In genomic region chr4:140812609-140813008, GRCm38 (mm10) we compare ENCODE assay signal across 11 mouse cellular contexts. TPM values are rescaled to one million over a fixed set of nuclear protein-coding genes. Genes with fewer than 3 reads are reported as not detected.
DNase-seq lines count a peak whose midpoint lies in the region; ATAC-seq lines count a peak whose summit lies in the region.
"Had no signal": no experiment of that assay in that cellular context is flagged by ENCODE, and none has a peak within 500 bp of the region (broad histone marks: within the 10 kb centered on the region; RNA-seq: fewer than 3 reads in every experiment).

No protein-coding gene starts in this region.

- WGBS in midbrain, embryonic 14.5 days: 30% methylated on average over 12 of the region's 14 CpGs
- WGBS in midbrain, embryonic 11.5 days: 40% methylated on average over 11 of the region's 14 CpGs
- WGBS in liver, embryonic 16.5 days (ENCODE audit: insufficient replicate concordance): 17% methylated on average over 14 of the region's 14 CpGs

- H3K36me3 ChIP-seq in midbrain, embryonic 14.5 days (ENCODE audit: control insufficient read depth, insufficient read depth, low read length): no peaks in the 10 kb centered on the region
- no peaks in the 10 kb centered on the region for H3K36me3 ChIP-seq in midbrain, embryonic 11.5 days (ENCODE audit: control insufficient read depth, insufficient read depth, low read length)
- H3K36me3 ChIP-seq in liver, embryonic 16.5 days (ENCODE audit: control insufficient read depth, insufficient read depth): no peaks in the 10 kb centered on the region

- no peak overlapping the region for H3K27ac ChIP-seq in midbrain, embryonic 14.5 days (replicated peaks; ENCODE audit: low read depth, low read length)
- H3K27ac ChIP-seq in midbrain, embryonic 11.5 days (ENCODE audit: low read depth, low read length): no peak overlapping the region
- no peak overlapping the region for H3K27ac ChIP-seq in liver, embryonic 16.5 days (ENCODE audit: low read length)
- H3K27ac ChIP-seq: macrophage had no signal

- peak; percentile 42 for DNase-seq in CD4-positive, CD25-positive, alpha-beta regulatory T cell, adult 2 months (ENCODE audit: low read depth, low spot score)
- peak; percentile 65 for DNase-seq in midbrain, embryonic 14.5 days
- DNase-seq in midbrain, embryonic 11.5 days (ENCODE audit: low spot score, missing footprints): no peak
- peak; percentile 31 to 33 for DNase-seq in kidney, adult 8-10 months
- no peak for DNase-seq in thymus, postnatal 25 days
- no peak for DNase-seq in embryo, embryonic 10.5 days (ENCODE audit: low spot score)
- DNase-seq: cerebellum, adult 8-10 months; gastrocnemius, postnatal 36 days had no signal

- 0 out of 2 replicates have a peak, but pooled peaks cover 5% of the 10 kb centered on the region for H3K4me1 ChIP-seq in midbrain, embryonic 14.5 days (ENCODE audit: control insufficient read depth, insufficient read depth, low read length)
- H3K4me1 ChIP-seq in midbrain, embryonic 11.5 days (ENCODE audit: control insufficient read depth, insufficient read depth, low read length): 0 out of 2 replicates have a peak, but pooled peaks cover 3% of the 10 kb centered on the region
- H3K4me1 ChIP-seq in liver, embryonic 16.5 days (ENCODE audit: control insufficient read depth, low read depth, low read length): peaks cover 49% of the 10 kb centered on the region

- no peak overlapping the region for H3K4me3 ChIP-seq in midbrain, embryonic 14.5 days (replicated peaks; ENCODE audit: low read depth, low read length)
- no peak overlapping the region for H3K4me3 ChIP-seq in midbrain, embryonic 11.5 days (ENCODE audit: low read depth, low read length)
- no peak overlapping the region for H3K4me3 ChIP-seq in liver, embryonic 16.5 days (ENCODE audit: low read depth, low read length)

- H3K27me3 ChIP-seq in midbrain, embryonic 14.5 days (ENCODE audit: control insufficient read depth, insufficient read depth, low read length): no peaks in the 10 kb centered on the region
- no peaks in the 10 kb centered on the region; the same call in none of the 2 replicates for H3K27me3 ChIP-seq in midbrain, embryonic 11.5 days (ENCODE audit: control insufficient read depth, insufficient read depth, low read length)
- H3K27me3 ChIP-seq in liver, embryonic 16.5 days (ENCODE audit: control insufficient read depth, insufficient read depth, low read depth, low read length): no peaks in the 10 kb centered on the region; the same call in 1 of the 2 replicates

- H3K4me2 ChIP-seq in midbrain, embryonic 14.5 days (ENCODE audit: low read length): no peak overlapping the region
- no peak overlapping the region for H3K4me2 ChIP-seq in midbrain, embryonic 11.5 days
- H3K4me2 ChIP-seq in liver, embryonic 16.5 days (ENCODE audit: low read depth, low read length): peak overlapping the region; percentile 26; the same call in 1 of the 2 replicates

- H3K9ac ChIP-seq in midbrain, embryonic 14.5 days (replicated peaks; ENCODE audit: low read length): no peak overlapping the region
- no peak overlapping the region for H3K9ac ChIP-seq in midbrain, embryonic 11.5 days (ENCODE audit: low read length)
- H3K9ac ChIP-seq in liver, embryonic 16.5 days (ENCODE audit: low read depth, low read length): no peak overlapping the region

- no peaks in the 10 kb centered on the region for H3K9me3 ChIP-seq in midbrain, embryonic 14.5 days (ENCODE audit: control insufficient read depth, low read length)
- no peaks in the 10 kb centered on the region for H3K9me3 ChIP-seq in midbrain, embryonic 11.5 days (ENCODE audit: control insufficient read depth, low read length)
- H3K9me3 ChIP-seq in liver, embryonic 16.5 days (replicated peaks; ENCODE audit: control insufficient read depth, low read length): no peaks in the 10 kb centered on the region

- no peak for ATAC-seq in CD4-positive, CD25-positive, alpha-beta regulatory T cell, adult 4 months
- no peak for ATAC-seq in midbrain, embryonic 14.5 days (ENCODE audit: low FRiP score, low TSS enrichment)
- ATAC-seq in midbrain, embryonic 11.5 days (ENCODE audit: low FRiP score): no peak
- no peak for ATAC-seq in liver, embryonic 16.5 days (ENCODE audit: low read depth)

RNA-seq across cellular contexts. Expression of gene Padi3, which starts 2.2 kb away (rescaled TPM):
- under 1 TPM; 0.15 to 0.32 TPM for polyA plus RNA-seq in CD4-positive, CD25-positive, alpha-beta regulatory T cell, adult 4 months (2017; shearing (Covaris generic))
- polyA plus RNA-seq in midbrain, embryonic 14.5 days (2014; fragmentation: Nextera tagmentation; extraction: Ambion mirVana): not detected in 2 replicates
- 0.06 TPM in 1 of 2 replicates, not detected in the other for polyA plus RNA-seq in midbrain, embryonic 11.5 days (2014; fragmentation: Nextera tagmentation; extraction: Ambion mirVana)
- 0.09 and 0.11 TPM in 2 replicates for polyA plus RNA-seq in liver, embryonic 16.5 days (2015; fragmentation: Nextera tagmentation; extraction: Ambion mirVana)

RNA-seq across cellular contexts. Expression of gene Padi1, which starts 33.0 kb away (rescaled TPM):
- under 1 TPM; 0.61 to 0.63 TPM for polyA plus RNA-seq in CD4-positive, CD25-positive, alpha-beta regulatory T cell, adult 4 months (2017; shearing (Covaris generic))
- polyA plus RNA-seq in midbrain, embryonic 14.5 days (2014; fragmentation: Nextera tagmentation; extraction: Ambion mirVana): 0.12 TPM in 1 of 2 replicates, not detected in the other
- polyA plus RNA-seq in midbrain, embryonic 11.5 days (2014; fragmentation: Nextera tagmentation; extraction: Ambion mirVana): 0.04 and 0.07 TPM in 2 replicates
- 0.02 TPM in 1 of 2 replicates, not detected in the other for polyA plus RNA-seq in liver, embryonic 16.5 days (2015; fragmentation: Nextera tagmentation; extraction: Ambion mirVana)
- polyA plus RNA-seq: macrophage had no signal

RNA-seq across cellular contexts. Expression of gene Padi4, which starts 38.6 kb away (rescaled TPM):
- polyA plus RNA-seq in CD4-positive, CD25-positive, alpha-beta regulatory T cell, adult 4 months (2017; shearing (Covaris generic)): under 1 TPM; 0.30 to 0.85 TPM
- 0.12 and 0.18 TPM in 2 replicates for polyA plus RNA-seq in midbrain, embryonic 14.5 days (2014; fragmentation: Nextera tagmentation; extraction: Ambion mirVana)
- polyA plus RNA-seq in midbrain, embryonic 11.5 days (2014; fragmentation: Nextera tagmentation; extraction: Ambion mirVana): 0.26 and 0.27 TPM in 2 replicates
- polyA plus RNA-seq in liver, embryonic 16.5 days (2015; fragmentation: Nextera tagmentation; extraction: Ambion mirVana): 3.1 and 4.2 TPM in 2 replicates

Comparison
In these comparisons a context has a peak if more than half of its experiments do, and no peak if none do; other contexts are left out.
1. DNase-seq: peak in CD4-positive, CD25-positive, alpha-beta regulatory T cell, adult 2 months (single experiment), midbrain, embryonic 14.5 days (single experiment) and kidney, adult 8-10 months (2 of 2); none in midbrain, embryonic 11.5 days (single experiment), thymus, postnatal 25 days (single experiment) and embryo, embryonic 10.5 days (single experiment).